Mouse (Mus musculus): ENCODE measurements at regions not wholly inside any gene's neighbourhood (a gene's known extent, or its start where the extent isn't known, plus 50 kb on each side); places are given as distances from the start of the nearest gene placed in this dataset.

GRCm38 (mm10) chr1:41652210-41652609 is 846.8 kb downstream of the Tmem182 start:
- H3K4me3 ChIP-seq (replicated peaks in 1 of 3; ENCODE audit: low read depth in 2 of 3, low read length in 2 of 3, poor library complexity in 1 of 3), result no peak overlapping the region
- no peak for DNase-seq (ENCODE audit: extremely low read depth)
- no peak overlapping the region for H3K9ac ChIP-seq (ENCODE audit: insufficient read depth, low read depth)
- no peaks in the 10 kb centered on the region for H3K4me1 ChIP-seq (ENCODE audit: control insufficient read depth in 1 of 2, insufficient read depth in 2 of 2)
- peaks cover 27% of the 10 kb centered on the region for H3K9me3 ChIP-seq (replicated peaks; ENCODE audit: low read length)
- no peak overlapping the region for H3K27ac ChIP-seq (ENCODE audit: insufficient read depth, low read depth)
- no peaks in the 10 kb centered on the region for H3K79me2 ChIP-seq (replicated peaks; ENCODE audit: control insufficient read depth, extremely low read depth, insufficient read depth, poor library complexity, severe bottlenecking)
- no peaks in the 10 kb centered on the region for H3K36me3 ChIP-seq (replicated peaks in 1 of 2; ENCODE audit: control insufficient read depth in 1 of 2, insufficient read depth in 1 of 2, low read length in 1 of 2)
- H3K27me3 ChIP-seq (replicated peaks), result no peaks in the 10 kb centered on the region
- dilution Hi-C loops (cut with MboI; ENCODE audit: extremely low pct_ligation_motif_present, extremely low pct_unique_long_range_greater_than_20kb, low sequenced_read_pairs), result no loop called here
- TF ChIP-seq E2F4 (IDR thresholded peaks at IDR 0.05; ENCODE audit: insufficient replicate concordance, low read depth, low read length), result no peak
- no peak for TF ChIP-seq CHD2 (IDR thresholded peaks at IDR 0.05; ENCODE audit: low read length)
- TF ChIP-seq JUN (IDR thresholded peaks at IDR 0.05; ENCODE audit: insufficient read depth, low read depth, low read length), result no peak
- no peak for TF ChIP-seq MYC (IDR thresholded peaks at IDR 0.05; ENCODE audit: low read depth, low read length)
- TF ChIP-seq USF1 (IDR thresholded peaks at IDR 0.05; ENCODE audit: low read depth, low read length), result no peak
- no peak for TF ChIP-seq ZC3H11A (IDR thresholded peaks at IDR 0.05; ENCODE audit: low read depth, low read length)
- TF ChIP-seq ELF1 (IDR thresholded peaks at IDR 0.05; ENCODE audit: low read depth, low read length), result no peak
- no peak for TF ChIP-seq MXI1 (IDR thresholded peaks at IDR 0.05; ENCODE audit: low read depth, low read length)
- no peak for TF ChIP-seq MAFK (IDR thresholded peaks at IDR 0.05; ENCODE audit: insufficient replicate concordance, low read length)
- TF ChIP-seq JUND (conservative IDR thresholded peaks at IDR 0.05; ENCODE audit: low read depth, low read length), result no peak
- TF ChIP-seq MEF2A (IDR thresholded peaks at IDR 0.05; ENCODE audit: borderline replicate concordance, low read depth, low read length), result no peak
- TF ChIP-seq UBTF (IDR thresholded peaks at IDR 0.05; ENCODE audit: low read depth, low read length), result no peak
- TF ChIP-seq TCF12 (IDR thresholded peaks at IDR 0.05; ENCODE audit: low read depth, low read length), result no peak
- TF ChIP-seq ZMIZ1 (IDR thresholded peaks at IDR 0.05; ENCODE audit: low read depth, low read length), result no peak
- TF ChIP-seq CHD1 (IDR thresholded peaks at IDR 0.05; ENCODE audit: low read depth, low read length), result no peak
- TF ChIP-seq RAD21 (IDR thresholded peaks at IDR 0.05; ENCODE audit: low read depth, low read length), result no peak
- TF ChIP-seq USF2 (conservative IDR thresholded peaks at IDR 0.05; ENCODE audit: low read depth, low read length), result no peak
- TF ChIP-seq ZKSCAN1 (IDR thresholded peaks at IDR 0.05; ENCODE audit: borderline replicate concordance, low read depth, low read length), result no peak
- no peak for TF ChIP-seq CTCF (conservative IDR thresholded peaks at IDR 0.05 in 1 of 2, IDR thresholded peaks at IDR 0.05 in 1 of 2; ENCODE audit: low read depth in 2 of 2, low read length in 2 of 2)
- no peak for TF ChIP-seq BHLHE40 (IDR thresholded peaks at IDR 0.05; ENCODE audit: low read depth, low read length)
- no peak overlapping the region for H3K4me2 ChIP-seq (ENCODE audit: insufficient read depth, low read depth, poor library complexity, severe bottlenecking)
- in situ Hi-C loops (cut with MboI; ENCODE audit: low pct_ligation_motif_present, low pct_unique_long_range_greater_than_20kb, low sequenced_read_pairs), result no loop called here

GRCm38 (mm10) chr1:41652646-41653427 is 847.4 kb downstream of the Tmem182 start:
- Histone ChIP-seq H3K79me2 (replicated peaks; ENCODE audit: control insufficient read depth, extremely low read depth, insufficient read depth, poor library complexity, severe bottlenecking) (no peaks in the 10 kb centered on the region), H3K27ac (ENCODE audit: insufficient read depth, low read depth) (no peak overlapping the region), H3K36me3 (replicated peaks in 1 of 2; ENCODE audit: control insufficient read depth in 1 of 2, insufficient read depth in 1 of 2, low read length in 1 of 2) (no peaks in the 10 kb centered on the region), H3K9ac (ENCODE audit: insufficient read depth, low read depth) (no peak overlapping the region), H3K4me3 (replicated peaks in 1 of 3; ENCODE audit: low read depth in 2 of 3, low read length in 2 of 3, poor library complexity in 1 of 3) (no peak overlapping the region), H3K4me2 (ENCODE audit: insufficient read depth, low read depth, poor library complexity, severe bottlenecking) (no peak overlapping the region), H3K4me1 (ENCODE audit: control insufficient read depth in 1 of 2, insufficient read depth in 2 of 2) (no peaks in the 10 kb centered on the region), H3K9me3 (replicated peaks; ENCODE audit: low read length) (peaks cover 27% of the 10 kb centered on the region), H3K27me3 (replicated peaks) (no peaks in the 10 kb centered on the region)
- dilution Hi-C loops (cut with MboI; ENCODE audit: extremely low pct_ligation_motif_present, extremely low pct_unique_long_range_greater_than_20kb, low sequenced_read_pairs) (no loop called here), in situ Hi-C loops (cut with MboI; ENCODE audit: low pct_ligation_motif_present, low pct_unique_long_range_greater_than_20kb, low sequenced_read_pairs) (no loop called here)
- TF ChIP-seq ZC3H11A (IDR thresholded peaks at IDR 0.05; ENCODE audit: low read depth, low read length) (no peak), ZKSCAN1 (IDR thresholded peaks at IDR 0.05; ENCODE audit: borderline replicate concordance, low read depth, low read length) (no peak), USF1 (IDR thresholded peaks at IDR 0.05; ENCODE audit: low read depth, low read length) (no peak)
- DNase-seq (ENCODE audit: extremely low read depth), result no peak

Data from CH12.LX (cell line).